Mouse (Mus musculus) gastrocnemius, adult 8-10 months (tissue): ENCODE measurements around the gene Csnk1e. TPM values are rescaled to one million over a fixed set of nuclear protein-coding genes. Genes with fewer than 3 reads are reported as not detected.

ENCODE experiments used
- microRNA-seq: library from miRNA; unstranded; fragments of <30 nt; microRNA quantifications from one replicate; pipeline ENCODE4 v1.2.0, GENCODE M21; 2022
- total RNA-seq, 4 experiments: library from RNA; stranded (reverse); gene quantifications; 2 replicates each; pipeline ENCODE4 v1.2.4; 2022

Csnk1e gene
- total RNA-seq, 4 experiments from 2014 or later, result 54.1 to 61.3 (median 59.2) TPM

Small RNAs within 50 kb of the gene (microRNA-seq; reads per million reads assigned to microRNA genes)
- gene Gm44302, result not detected
- 5.8 reads per million for gene Mir1943

Other genes with a start within 250 kb of the Csnk1e start
- gene Pick1, start 226.4 kb downstream of the Csnk1e start, total RNA-seq, result 10 to 100 TPM; 30.0 to 34.8 (median 32.4) TPM
- gene Gm49486, start 226.2 kb downstream of the Csnk1e start, total RNA-seq, result under 1 TPM; 0.24 to 0.72 (median 0.36) TPM
- gene Slc16a8, start 200.8 kb downstream of the Csnk1e start, total RNA-seq, result under 1 TPM; 0.15 to 0.85 (median 0.16) TPM
- gene Baiap2l2, start 170.0 kb downstream of the Csnk1e start, total RNA-seq, result 1 to 10 TPM; 2.6 to 6.1 (median 3.5) TPM
- gene Pla2g6, start 127.2 kb downstream of the Csnk1e start, total RNA-seq, result 10 to 100 TPM; 17.3 to 22.2 (median 18.0) TPM
- gene Maff, start 108.9 kb downstream of the Csnk1e start, total RNA-seq, result 1 to 10 TPM; 2.4 to 6.3 (median 4.3) TPM
- gene Tmem184b, start 52.0 kb downstream of the Csnk1e start, total RNA-seq, result 10 to 100 TPM; 18.6 to 28.1 (median 21.8) TPM
- under 1 TPM in 1 of 4 experiments, not detected in 3; 0.19 TPM for gene Kcnj4, start 49.7 kb upstream of the Csnk1e start, total RNA-seq
- gene Kdelr3, start 60.8 kb upstream of the Csnk1e start, total RNA-seq, result 1 to 10 TPM in 2 of 4 experiments, under 1 TPM in 2; 0.80 to 1.2 (median 1.0) TPM
- 10 to 100 TPM; 40.2 to 59.7 (median 49.7) TPM for gene Ddx17, start 91.2 kb upstream of the Csnk1e start, total RNA-seq
- gene Dmc1, start 149.5 kb upstream of the Csnk1e start, total RNA-seq, result not detected
- gene Fam227a, start 203.4 kb upstream of the Csnk1e start, total RNA-seq, result 1 to 10 TPM in 1 of 4 experiments, under 1 TPM in 3; 0.27 to 1.1 (median 0.84) TPM
- 10 to 100 TPM; 14.1 to 15.8 (median 14.4) TPM for gene Cby1, start 203.6 kb upstream of the Csnk1e start, total RNA-seq
- gene Tomm22, start 215.3 kb upstream of the Csnk1e start, total RNA-seq, result 10 to 100 TPM; 56.0 to 62.6 (median 58.7) TPM
- gene Josd1, start 232.4 kb upstream of the Csnk1e start, total RNA-seq, result 10 to 100 TPM; 10.2 to 18.0 (median 13.5) TPM
- gene Gtpbp1, start 235.3 kb upstream of the Csnk1e start, total RNA-seq, result 10 to 100 TPM; 21.8 to 29.7 (median 24.0) TPM